Mouse (Mus musculus) kidney, adult 8-10 months (tissue): ENCODE measurements around the gene Rbfox3.

Experiments used
- DNase-seq, 2 experiments: peaks; one replicate each; pipeline ENCODE4 v3.0.0; 2022

The Rbfox3 gene

GRCm38 (mm10) chr11:118878605-118879245, 32.7 kb downstream of the Rbfox3 start:
- DNase-seq = no peak

DNA sequence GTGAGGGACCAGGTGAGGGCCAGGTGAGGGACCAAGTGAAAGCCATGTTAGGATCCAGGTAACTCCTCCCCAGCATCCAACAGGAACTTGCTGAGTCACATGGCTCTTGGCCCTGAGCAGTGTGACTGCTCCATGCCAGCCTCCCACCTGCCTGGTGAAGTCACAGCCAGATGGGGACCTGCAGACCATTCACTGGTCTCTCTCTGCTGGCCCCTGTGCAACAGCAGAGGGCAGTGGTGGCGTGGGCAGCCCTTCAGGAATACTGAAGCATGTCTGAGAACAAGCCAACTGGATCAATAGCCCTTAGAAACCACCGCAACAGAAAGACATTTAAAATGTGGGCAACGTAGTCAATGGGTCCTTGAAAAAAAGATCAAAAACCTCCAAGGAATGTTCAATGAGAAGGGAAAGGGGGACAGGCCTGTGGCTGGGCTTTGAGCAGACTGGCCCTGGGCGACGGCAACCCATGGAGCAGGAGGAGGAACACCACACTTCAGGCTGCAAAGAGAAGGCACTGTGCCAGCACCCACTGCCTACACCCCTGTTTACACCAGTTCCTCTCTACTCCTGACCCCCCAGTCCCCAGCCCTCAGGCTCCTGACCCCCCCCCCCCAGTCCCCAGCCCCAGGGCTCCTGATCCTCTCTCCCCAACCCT, 36.0 kb downstream of the Rbfox3 start:
- no peak for DNase-seq

- no peak for DNase-seq
Measured at GRCm38 (mm10) chr11:118874487-118875095, 36.8 kb downstream of the Rbfox3 start.

DNA sequence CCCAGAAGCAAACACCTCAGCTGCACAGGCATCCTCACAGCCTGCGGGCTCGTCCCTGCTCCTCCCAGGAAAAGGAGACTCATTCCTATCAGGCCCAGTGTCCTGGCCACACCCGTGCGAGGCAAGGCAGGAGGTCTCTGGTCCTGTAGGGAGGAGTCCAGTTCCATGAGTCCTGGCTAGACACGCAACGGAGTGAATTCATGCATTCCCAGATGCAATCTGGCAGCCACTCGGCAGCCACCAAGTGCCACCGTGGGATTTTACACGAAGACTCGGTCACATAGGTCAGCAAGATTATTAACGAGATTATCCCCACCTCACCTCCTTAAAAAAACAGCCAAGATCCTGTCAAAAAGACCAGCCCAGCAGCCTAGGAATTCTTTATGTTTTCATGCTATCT, 37.4 kb downstream of the Rbfox3 start:
- DNase-seq = no peak

DNA sequence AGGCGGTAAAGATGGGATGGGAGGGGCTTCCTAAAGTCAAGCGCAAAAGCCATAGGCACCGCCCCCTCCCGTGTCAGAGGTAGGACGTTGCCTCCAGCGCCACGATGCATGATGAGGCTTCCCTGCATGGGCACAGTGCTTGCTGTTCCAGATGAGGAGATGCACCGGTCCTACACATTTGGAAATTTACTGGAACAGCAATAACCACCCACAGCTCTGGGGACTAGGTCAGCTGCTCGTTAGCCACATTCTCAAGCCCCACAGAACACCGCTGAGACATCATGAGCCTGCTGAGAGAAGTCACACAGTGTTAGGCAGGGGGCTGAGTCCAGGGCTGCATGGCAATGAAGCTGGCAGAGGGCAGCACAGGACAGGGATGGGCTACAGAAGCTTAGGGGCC, 39.9 kb downstream of the Rbfox3 start:
- no peak for DNase-seq

- DNase-seq = no peak
Measured at GRCm38 (mm10) chr11:118863360-118863759, 48.0 kb downstream of the Rbfox3 start.

DNA sequence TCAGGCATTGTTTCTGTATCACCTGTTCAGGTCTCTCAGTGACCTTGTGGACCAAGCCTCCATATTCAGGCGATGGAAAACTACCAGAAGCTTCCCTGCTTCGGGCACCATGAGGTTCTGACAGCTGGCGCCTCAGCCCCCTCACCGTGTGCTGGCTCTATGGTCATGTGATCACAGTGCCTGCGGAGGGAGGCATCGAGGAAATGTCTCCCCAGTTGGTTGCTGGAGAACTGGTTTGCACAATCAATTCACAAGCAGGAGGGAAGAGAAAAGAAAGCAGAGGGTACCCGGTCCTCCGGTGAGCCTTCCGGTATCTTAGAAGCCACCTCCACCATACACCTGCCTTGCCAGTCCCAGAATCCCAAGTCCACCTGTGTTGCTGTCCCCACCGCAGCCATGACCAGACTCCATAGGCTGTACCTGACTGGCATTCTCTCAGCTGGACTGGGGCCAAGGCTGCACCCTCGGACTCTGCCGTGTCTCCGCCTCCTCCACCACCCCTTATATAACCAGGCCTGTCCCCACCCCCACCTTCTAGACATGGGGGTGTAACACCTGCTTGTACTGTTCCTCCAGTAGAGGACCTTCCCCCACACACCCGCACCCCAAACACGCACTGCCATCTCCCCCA, 49.5 kb downstream of the Rbfox3 start:
- DNase-seq = peak in 1 of 2 experiments; percentile 2

GRCm38 (mm10) chr11:118861246-118861645, 50.2 kb downstream of the Rbfox3 start:
- DNase-seq = no peak

DNA sequence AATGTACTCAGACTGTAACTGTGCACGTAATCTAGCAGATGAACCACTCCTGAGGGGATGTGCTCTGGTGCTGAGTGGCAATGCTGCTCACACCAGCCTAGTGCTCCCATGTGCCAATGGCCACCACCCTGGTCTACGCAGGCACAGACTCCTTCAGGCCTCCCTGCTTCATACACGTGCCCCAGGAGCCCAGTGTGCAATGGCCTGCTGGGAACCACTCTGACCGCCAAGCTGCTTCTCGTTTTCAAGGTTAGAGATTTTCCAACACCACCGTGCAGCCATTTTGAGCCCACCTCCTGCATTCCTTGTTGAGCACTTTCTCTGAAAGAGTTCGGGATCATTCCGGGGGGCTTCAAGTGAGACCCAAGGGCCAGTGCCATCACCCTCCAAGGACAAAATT, 50.6 kb downstream of the Rbfox3 start:
- no peak for DNase-seq

GRCm38 (mm10) chr11:118859839-118860238, 51.6 kb downstream of the Rbfox3 start:
- DNase-seq = no peak

DNA sequence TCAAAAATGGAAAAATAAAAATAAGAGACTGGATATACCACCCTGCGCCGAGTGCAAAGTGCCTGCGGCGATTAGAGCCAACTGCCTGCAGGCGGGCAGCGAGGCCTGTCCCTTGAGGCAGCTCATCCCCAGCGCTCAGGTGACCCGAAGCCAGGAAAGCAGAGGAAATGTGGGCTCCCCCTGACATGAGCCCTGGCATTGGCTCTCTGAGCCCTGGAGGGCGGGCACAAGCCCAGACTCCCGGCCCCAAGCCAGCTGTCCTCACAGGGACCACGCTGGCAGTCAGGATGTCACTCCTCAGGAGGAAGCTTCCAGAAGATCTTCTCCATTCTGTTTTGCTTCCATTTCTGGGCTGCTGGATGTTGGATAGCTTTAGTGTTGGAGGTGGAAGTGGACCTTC, 53.1 kb downstream of the Rbfox3 start:
- DNase-seq = no peak

DNA sequence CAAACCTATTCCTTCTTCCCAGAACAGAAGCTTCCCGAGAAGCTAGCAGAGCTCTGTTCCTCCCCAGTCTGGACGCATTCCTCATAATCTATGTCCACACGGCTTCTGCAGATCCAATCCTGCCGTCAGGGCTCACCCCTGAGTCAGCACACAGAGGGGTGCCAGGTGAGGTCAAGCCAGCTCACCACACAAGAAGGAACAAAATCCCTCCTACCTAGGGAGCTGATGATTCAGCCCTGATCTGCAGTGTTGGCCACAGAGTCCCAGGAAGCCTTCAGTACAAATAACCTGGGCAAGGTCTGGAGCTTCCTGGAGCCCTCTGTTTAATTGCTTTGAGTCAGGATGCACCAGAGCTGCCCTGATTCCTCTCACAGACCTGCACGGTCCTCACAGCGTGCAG, 60.0 kb downstream of the Rbfox3 start:
- DNase-seq = no peak

- no peak for DNase-seq
Measured at GRCm38 (mm10) chr11:118847986-118848385, 63.4 kb downstream of the Rbfox3 start.

DNA sequence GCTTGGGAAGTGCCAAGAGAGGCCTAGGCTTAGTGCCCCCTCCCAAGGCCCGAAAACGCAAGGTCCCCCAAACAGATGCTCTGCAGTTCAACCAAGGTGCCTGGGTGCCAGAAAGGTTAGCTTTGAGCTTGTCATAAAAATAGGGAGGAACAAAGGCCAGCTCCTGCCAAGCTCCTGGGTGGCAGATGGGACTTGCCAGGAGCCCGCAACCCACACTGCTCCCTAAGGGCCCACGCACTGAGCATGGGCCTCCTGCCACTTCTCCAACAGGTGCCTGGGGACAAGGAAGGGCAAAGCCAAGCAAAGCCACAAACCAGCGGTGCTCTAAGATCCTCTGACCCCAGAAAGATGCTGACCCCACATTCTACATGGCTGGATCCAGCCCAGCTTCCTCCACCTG, 70.4 kb downstream of the Rbfox3 start:
- DNase-seq = no peak

DNA sequence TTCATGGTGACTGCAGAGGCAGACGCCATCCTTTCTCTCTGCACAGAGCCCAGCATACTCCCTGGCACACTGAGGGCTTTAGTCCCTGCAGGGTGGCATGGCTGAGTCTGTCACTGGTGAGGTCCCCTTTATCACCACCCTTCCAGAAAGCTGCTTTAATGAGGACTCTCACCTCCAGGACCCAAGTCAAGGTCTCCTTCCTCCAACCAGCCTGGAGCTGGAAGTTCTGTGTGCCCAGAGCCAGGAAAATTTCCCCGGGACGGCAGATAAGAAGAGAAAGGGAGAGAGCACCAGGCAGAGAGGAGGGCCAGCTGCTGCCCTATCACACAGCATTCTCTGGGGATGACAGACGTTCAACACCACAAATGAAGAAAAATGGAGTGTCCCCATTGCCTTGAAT, 73.2 kb downstream of the Rbfox3 start:
- DNase-seq = no peak

DNA sequence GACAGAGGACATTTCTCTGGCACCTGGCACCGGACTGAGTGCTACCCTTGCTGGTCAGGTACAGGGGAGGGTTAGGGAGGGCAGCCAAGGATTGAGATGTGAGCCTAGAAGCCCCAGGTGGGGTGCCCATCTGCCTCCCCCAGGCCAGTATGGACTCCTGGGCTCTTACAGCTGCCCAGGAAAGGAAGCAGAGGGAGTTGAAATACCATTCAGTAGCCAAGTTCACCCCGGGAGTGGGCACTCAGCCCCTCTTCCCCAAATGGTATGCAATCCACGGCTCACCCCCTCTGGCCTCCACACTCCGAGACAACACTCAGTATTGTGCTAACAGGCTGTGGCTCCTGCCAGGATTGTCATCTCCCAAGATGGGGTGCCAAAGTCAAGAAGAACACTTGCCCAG, 74.5 kb downstream of the Rbfox3 start:
- DNase-seq = no peak

DNA sequence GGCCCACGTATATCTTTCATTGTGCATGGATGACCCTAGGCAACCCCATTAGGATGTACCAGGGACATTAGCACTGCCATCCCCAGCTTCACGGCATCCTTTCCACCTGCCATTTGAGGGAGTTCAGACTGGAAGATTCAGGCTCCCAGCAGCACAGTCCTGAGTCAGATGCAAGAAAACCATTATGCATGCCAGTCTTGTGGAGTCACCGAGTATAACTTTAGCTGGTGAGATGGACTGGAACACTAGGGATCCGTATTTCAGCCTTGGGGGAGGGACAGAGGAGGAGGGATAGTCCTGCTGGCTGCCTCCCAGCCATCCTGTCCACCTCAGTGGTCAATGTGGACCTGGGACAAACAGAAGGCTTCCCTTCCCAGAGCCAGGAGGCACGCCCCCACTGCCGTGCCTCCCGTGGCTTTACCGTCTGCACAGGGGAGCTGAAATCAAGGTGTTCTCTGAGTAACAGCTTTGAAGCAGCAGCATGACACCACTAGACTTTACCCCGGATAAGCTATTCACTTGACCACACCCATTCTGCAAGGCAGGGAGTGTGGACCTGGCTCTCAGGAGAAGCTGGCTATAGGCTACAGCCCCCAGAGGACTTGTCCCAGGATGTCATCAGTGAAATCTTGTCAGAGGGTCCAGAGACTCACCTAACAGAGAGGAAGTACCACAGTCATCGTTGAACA, 78.5 kb downstream of the Rbfox3 start:
- peak in 1 of 2 experiments; percentile 49 for DNase-seq

DNA sequence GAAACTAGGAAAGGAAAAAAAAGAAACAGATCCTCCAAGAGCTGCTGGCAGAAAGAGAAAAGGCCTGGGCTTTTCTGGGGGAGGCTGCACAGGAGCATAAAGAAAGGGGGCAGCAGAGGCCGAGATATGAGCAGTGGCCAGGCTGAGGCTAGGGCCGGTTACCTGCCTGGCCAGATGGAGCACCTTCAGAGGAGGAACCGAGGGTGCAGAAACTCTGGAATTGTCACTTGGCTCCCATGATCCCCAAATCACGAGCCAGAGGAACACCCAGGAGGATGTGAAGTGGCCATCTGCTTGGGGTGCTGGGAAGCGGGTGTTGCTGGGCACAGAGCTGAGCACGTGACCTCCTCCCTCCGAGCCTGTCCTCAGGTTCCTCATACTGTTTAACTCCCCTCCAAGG, 79.7 kb downstream of the Rbfox3 start:
- DNase-seq = no peak

DNA sequence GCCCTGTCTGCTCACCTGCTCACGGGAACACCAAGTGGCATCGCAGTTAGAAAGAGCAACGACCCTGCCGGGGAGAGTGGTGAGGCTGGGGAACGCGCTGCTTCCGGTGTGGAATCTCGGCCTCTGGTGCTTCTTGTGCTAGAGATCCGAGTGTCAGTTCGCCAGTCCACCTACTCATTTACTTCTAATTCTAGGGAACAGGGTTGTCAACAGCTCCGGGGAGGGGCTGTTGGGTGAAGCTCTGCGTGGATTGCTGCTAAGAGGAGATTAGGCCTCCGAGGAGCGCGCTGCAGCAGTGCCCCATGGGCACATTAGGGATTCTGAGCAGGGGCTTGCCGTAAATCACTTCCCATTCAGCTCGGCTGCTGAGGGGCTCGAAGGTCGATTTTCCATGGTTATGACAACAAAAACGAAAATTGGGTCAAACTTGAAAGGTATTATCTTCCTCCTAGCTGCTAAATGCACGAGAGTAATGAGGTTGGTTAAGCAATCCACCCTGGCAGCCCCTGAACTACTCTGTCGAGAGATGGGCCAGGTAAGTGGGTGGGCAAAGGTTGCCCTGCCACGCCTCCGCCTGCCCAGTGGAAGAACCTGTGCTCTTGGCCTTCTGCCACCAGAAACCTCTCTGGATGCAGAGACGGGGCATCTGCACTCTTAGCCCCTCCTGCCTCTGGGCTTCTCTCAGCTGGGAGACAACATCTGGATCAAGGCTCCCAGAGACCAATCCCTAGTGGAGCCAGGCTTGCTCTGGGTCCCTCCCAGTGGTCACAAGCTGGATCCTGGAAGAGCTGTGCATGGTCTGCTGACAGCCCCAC, 85.9 kb downstream of the Rbfox3 start:
- peak; percentile 26 to 39 for DNase-seq

- no peak for DNase-seq
Measured at GRCm38 (mm10) chr11:118821353-118821752, 90.0 kb downstream of the Rbfox3 start.

- DNase-seq = no peak
Measured at GRCm38 (mm10) chr11:118818528-118818927, 92.9 kb downstream of the Rbfox3 start.

DNA sequence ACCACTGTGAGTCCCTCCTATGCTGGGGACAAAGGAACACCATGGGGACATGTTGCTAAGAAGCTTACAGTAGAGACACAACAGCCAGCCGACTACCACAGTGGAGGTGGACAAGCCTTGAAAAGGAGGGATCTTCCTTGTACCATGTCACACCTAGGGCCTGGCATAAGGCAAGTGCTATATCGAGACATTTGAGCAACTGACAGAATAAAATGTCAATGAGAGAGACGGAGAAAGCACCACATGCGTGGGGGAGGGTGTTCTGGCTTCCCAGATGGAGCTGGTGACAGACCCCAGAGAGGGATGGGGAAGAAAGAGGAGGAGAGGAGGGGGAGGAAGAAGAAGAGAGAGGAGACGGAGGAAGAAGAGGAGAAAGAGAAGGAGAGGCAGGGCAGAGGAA, 96.3 kb downstream of the Rbfox3 start:
- DNase-seq = no peak

DNA sequence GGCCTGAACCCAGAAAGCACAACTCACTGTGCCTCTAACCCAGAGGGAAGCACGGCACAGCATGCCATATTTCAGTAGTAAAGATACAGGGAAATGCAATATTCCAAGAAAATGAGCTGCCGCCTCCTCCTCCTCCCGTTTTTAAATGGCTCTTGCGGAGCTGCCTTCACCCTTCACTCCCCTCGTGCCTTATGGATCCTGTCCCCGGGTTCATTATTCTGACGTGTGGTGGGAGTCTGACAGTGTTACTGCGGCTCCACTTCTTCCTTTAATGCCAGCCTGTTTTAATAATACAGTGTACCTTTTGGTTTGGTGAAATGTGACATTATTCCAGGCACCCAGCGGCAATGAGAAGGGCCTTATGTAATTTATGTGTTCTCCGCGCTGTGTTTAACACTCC, 97.5 kb downstream of the Rbfox3 start:
- DNase-seq = no peak
